Mouse (Mus musculus) megakaryocyte-erythroid progenitor cell, adult 5 weeks (primary cell): ENCODE data around the gene Mlf2. TPM values are rescaled to one million over a fixed set of nuclear protein-coding genes. Genes with fewer than 3 reads are reported as not detected.

Source experiments
- polyA plus RNA-seq: library from polyadenylated mRNA; stranded (reverse); fragments of >175 nt; gene quantifications from 2 replicates; pipeline ENCODE4 v1.2.3, GENCODE M21; 2012

Mlf2 gene
- 177 and 232 TPM in 2 replicates for polyA plus RNA-seq

DNA sequence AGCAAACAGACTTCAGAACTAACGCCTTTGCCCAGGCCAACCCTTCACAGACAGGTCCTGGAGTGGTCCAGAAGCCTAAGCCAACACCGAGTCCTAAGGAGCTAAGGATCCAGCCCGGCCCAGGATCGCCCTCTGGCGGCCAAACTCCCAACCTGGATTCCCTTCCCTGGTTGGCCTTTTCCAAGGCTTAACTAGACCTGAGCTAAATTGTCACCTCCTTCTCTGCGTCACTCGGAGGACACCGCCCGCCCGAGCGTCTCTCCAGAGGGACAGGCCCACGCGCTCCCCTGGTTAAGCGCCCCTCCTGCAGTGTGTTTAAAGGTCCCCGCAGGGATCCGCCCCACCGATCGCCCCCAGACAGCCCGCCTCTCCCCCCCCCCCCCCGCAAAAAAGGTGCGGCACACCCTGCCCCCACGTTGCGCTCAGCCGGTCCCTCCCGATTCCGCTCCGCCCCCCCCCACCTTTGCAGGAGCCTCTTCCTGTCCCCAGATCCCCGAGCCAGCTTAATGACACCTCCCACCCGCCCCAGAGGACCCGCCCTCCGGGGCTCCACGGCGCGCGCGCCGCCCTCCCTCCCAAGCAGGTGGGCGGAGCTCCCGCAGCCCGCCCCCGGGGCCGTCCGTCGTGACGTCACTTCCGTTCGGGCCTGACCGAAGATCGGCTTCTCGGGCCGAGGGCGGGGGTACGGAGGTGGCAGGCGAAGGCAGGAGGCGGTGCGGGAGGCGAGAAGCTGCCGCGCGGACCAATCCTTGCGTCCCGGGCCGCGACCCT is at the start of gene Mlf2:
Mlf2 (plus strand) TSS at position 633 of the 771 bp plus-strand sequence.

DNA sequence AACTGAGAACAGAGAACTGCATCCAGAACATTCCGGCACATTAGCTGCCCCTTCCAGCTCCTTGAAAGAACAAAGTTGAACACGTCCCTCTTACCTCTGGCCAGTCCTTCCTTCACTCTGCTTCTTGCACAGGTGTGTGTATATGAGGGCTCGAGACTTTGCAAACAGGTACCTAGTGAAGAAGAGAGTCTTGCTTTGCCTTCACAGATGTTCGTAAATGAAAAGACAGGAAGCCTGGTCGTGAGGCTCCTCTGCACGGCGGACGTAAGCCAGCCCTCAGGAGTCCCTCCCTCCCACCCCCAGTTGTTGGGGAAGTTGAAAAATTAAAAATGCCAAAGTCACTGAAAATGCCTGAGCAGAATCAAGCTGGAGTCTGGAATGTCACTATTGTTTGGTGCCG is 43.2 kb upstream of the Mlf2 start, which contains the start of gene Cd4:
Cd4 (minus strand) TSS at position 236 of the 400 bp plus-strand sequence.

DNA sequence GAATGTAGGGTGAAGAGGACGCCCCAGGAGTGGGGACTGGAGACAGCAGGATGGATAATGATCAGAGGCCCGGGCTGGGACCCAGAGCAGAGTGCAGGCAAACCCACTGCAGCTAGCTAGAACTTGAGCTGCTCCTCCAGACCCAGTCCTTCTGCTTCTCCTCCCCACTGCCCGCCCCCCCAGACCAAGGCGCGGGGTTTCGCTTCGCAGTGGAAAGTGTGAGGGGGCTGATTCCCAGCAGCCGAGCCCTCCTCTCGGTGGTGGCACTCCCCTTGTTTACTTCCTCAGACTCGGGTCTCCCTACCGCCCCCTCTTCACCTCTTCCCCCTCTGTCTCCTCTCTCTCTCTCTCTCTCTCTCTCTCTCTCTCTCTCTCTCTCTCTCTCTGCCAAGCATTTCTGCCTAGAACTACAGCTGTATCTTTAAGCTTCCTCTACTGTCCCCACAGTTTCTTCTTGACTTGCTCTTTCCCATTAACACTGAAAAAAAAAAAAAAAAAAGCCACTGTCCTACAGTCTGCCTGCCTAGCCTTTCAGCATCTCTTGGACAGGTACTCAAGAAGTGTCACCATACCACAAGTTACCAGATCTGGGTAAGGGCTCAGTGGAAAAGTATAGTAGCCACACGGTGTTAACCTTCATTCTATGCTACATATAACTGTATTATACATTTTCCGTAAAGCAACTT is 19.5 kb upstream of the Mlf2 start, which contains the start of gene Lag3:
Lag3 (minus strand) TSS at position 173 of the 686 bp plus-strand sequence.

DNA sequence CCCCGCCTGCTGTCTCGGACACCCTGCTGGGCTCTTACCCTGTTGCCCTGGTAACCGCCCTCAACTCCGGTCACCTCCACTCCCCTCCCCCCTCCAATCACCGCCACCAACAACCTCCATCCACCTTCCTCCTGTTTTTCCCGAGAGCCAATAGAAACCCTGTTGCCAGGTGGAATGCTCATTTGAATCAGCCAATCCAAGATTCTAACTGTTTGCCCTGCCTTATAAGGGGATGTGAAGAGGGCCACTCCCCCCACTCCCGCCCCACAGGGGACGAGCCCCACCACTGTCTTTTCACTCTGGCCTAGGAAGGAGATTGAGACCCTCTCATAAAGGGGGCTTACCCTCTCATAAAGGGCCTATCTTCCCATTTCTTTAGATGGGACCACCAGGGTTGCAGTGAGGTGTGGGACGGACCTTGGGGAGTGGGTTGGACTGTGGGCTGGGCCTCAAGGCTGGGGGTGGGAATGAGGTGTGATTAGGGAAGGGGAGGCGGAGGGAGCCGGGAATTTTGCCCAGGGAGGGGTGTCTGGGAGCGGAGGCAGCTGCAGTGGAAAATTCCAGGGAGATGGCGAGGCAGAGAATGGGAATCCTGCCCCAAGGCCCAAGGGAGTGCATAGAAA is 11.4 kb upstream of the Mlf2 start, which contains the start of gene Ptms:
Ptms (minus strand) TSS at position 409 of the 623 bp plus-strand sequence.

DNA sequence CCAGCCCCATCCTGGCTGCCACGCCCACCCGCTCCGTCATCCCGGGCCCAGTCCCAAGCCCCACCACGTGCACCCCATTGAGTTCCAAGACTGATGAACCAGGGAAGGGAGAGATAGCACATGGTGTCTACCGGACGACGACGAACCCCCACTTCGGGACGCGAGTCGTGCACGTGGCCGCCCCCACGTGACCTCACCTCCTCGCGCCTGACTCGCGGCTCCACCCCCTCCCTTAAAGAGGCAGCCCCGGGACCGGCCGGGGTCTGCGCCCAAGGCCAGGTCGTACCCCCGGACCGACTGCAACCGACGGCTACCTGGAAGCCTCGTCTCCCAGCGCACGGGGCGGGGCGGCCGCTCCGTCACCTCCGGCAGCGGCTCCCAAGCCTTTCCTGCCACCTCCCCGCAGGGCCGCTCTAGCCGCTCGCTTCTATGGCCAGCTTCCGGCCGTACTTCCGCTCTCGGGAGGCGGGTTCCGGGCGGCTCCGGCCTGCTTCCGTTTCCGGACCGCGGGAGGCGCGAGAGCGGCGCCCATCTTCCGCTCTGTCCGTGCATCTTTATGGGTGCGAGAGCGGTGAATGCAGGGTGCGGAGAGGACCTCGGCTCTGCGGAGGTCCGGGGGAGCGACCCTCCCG is 34.0 kb downstream of the Mlf2 start, which contains the start of gene Cops7a:
Cops7a (minus strand) TSS at position 451 of the 632 bp plus-strand sequence.

Other genes with a start within 250 kb of the Mlf2 start
- 294 and 299 TPM in 2 replicates for gene Emg1, start 219.2 kb upstream of the Mlf2 start, polyA plus RNA-seq
- 308 and 359 TPM in 2 replicates for gene Phb2, start 219.1 kb upstream of the Mlf2 start, polyA plus RNA-seq
- gene Ptpn6, start 192.7 kb upstream of the Mlf2 start, polyA plus RNA-seq: 65.9 and 80.8 TPM in 2 replicates
- 50.4 and 53.2 TPM in 2 replicates for gene Grcc10, start 190.0 kb upstream of the Mlf2 start, polyA plus RNA-seq
- gene Gm45234, start 175.4 kb upstream of the Mlf2 start, polyA plus RNA-seq: not detected in 2 replicates
- 111 and 137 TPM in 2 replicates for gene Atn1, start 174.9 kb upstream of the Mlf2 start, polyA plus RNA-seq
- 0.37 and 0.90 TPM in 2 replicates for gene Eno2, start 161.7 kb upstream of the Mlf2 start, polyA plus RNA-seq
- 0.37 and 0.47 TPM in 2 replicates for gene Lrrc23, start 151.7 kb upstream of the Mlf2 start, polyA plus RNA-seq
- gene Spsb2, start 122.7 kb upstream of the Mlf2 start, polyA plus RNA-seq: 10.0 and 16.9 TPM in 2 replicates
- gene Tpi1, start 117.1 kb upstream of the Mlf2 start, polyA plus RNA-seq: 195 and 233 TPM in 2 replicates
- gene Usp5, start 101.9 kb upstream of the Mlf2 start, polyA plus RNA-seq: 83.8 and 84.6 TPM in 2 replicates
- gene Cdca3, start 101.8 kb upstream of the Mlf2 start, polyA plus RNA-seq: 43.2 and 59.7 TPM in 2 replicates
- 0.22 TPM in 1 of 2 replicates, not detected in the other for gene Gnb3, start 91.1 kb upstream of the Mlf2 start, polyA plus RNA-seq
- gene P3h3, start 73.6 kb upstream of the Mlf2 start, polyA plus RNA-seq: 8.2 and 16.7 TPM in 2 replicates
- 0.09 and 0.18 TPM in 2 replicates for gene Gpr162, start 67.4 kb upstream of the Mlf2 start, polyA plus RNA-seq
- gene Cd4, start 43.2 kb upstream of the Mlf2 start, polyA plus RNA-seq: 0.43 and 0.93 TPM in 2 replicates
- 5.7 and 9.5 TPM in 2 replicates for gene Lag3, start 19.7 kb upstream of the Mlf2 start, polyA plus RNA-seq
- 278 and 322 TPM in 2 replicates for gene Ptms, start 11.3 kb upstream of the Mlf2 start, polyA plus RNA-seq
- gene Cops7a, start 34.2 kb downstream of the Mlf2 start, polyA plus RNA-seq: 50.6 and 53.4 TPM in 2 replicates
- gene Pianp, start 65.3 kb downstream of the Mlf2 start, polyA plus RNA-seq: 0.24 and 1.00 TPM in 2 replicates
- 74.6 and 80.3 TPM in 2 replicates for gene Zfp384, start 77.8 kb downstream of the Mlf2 start, polyA plus RNA-seq
- 15.9 and 19.1 TPM in 2 replicates for gene Ing4, start 108.4 kb downstream of the Mlf2 start, polyA plus RNA-seq
- gene Acrbp, start 118.3 kb downstream of the Mlf2 start, polyA plus RNA-seq: 12.2 and 12.7 TPM in 2 replicates
- 1.8 and 5.1 TPM in 2 replicates for gene Lpar5, start 136.5 kb downstream of the Mlf2 start, polyA plus RNA-seq
- gene Chd4, start 164.6 kb downstream of the Mlf2 start, polyA plus RNA-seq: 149 and 226 TPM in 2 replicates
- 47.6 and 60.9 TPM in 2 replicates for gene Nop2, start 200.5 kb downstream of the Mlf2 start, polyA plus RNA-seq
- gene Iffo1, start 213.9 kb downstream of the Mlf2 start, polyA plus RNA-seq: 48.0 and 55.0 TPM in 2 replicates
- 9,186 and 10,401 TPM in 2 replicates for gene Gapdh, start 235.1 kb downstream of the Mlf2 start, polyA plus RNA-seq